Mouse (Mus musculus) liver, adult 2 months (tissue): ENCODE measurements around the gene Kansl2. TPM values are rescaled to one million over a fixed set of nuclear protein-coding genes. Genes with fewer than 3 reads are reported as not detected.
A peak's percentile ranks its signal among the peaks of the same experiment; 100 is the strongest.

Experiments used
- DNase-seq: peaks from one replicate; pipeline ENCODE4 v3.0.0-alpha.2; 2011; ENCODE audit warnings: low read depth, low spot score; ENCODE audit errors: extremely low read depth
- H3K27ac ChIP-seq: fragments of 200-500 bp; replicated peaks from 2 replicates; pipeline ENCODE4 v1.5.1; 2012; ENCODE audit warnings: low read depth, mild to moderate bottlenecking, control low read depth, inconsistent platforms, low read length; ENCODE audit not compliant: insufficient read depth
- H3K27me3 ChIP-seq: fragments of 200-500 bp; 2 replicates; pipeline ENCODE4 v1.6.1; 2012; ENCODE audit warnings: mild to moderate bottlenecking, moderate library complexity, low read length, inconsistent platforms; ENCODE audit not compliant: control insufficient read depth, insufficient read depth
- H3K36me3 ChIP-seq: fragments of 200-500 bp; 2 replicates; pipeline ENCODE4 v1.6.1; 2012; ENCODE audit warnings: low read length, inconsistent platforms; ENCODE audit not compliant: control insufficient read depth, insufficient read depth
- H3K4me1 ChIP-seq: fragments of 200-500 bp; 2 replicates; pipeline ENCODE4 v1.6.1; 2011; ENCODE audit warnings: low read length; ENCODE audit not compliant: control insufficient read depth, insufficient read depth
- H3K4me3 ChIP-seq: fragments of 200-500 bp; 2 replicates; pipeline ENCODE4 v1.5.1; 2011; ENCODE audit warnings: low read depth, mild to moderate bottlenecking, control low read depth, low read length, moderate library complexity; ENCODE audit not compliant: insufficient read depth
- H3K79me2 ChIP-seq: fragments of 200-500 bp; 2 replicates; pipeline ENCODE4 v1.6.1; 2012; ENCODE audit warnings: inconsistent platforms, mild to moderate bottlenecking, low read length, moderate library complexity; ENCODE audit not compliant: control insufficient read depth, insufficient read depth
- H3K9ac ChIP-seq: fragments of 200-500 bp; 2 replicates; pipeline ENCODE4 v1.6.1; 2012; ENCODE audit warnings: low read depth, mild to moderate bottlenecking, control low read depth, inconsistent platforms, low read length
- CTCF ChIP-seq: fragments of 200-500 bp; IDR thresholded peaks from 2 replicates; pipeline ENCODE4 v1.5.1; 2011; ENCODE audit warnings: low read depth, low read length, control low read depth
- POLR2A ChIP-seq: fragments of 200-500 bp; IDR thresholded peaks from 2 replicates; pipeline ENCODE4 v1.6.1; 2011; ENCODE audit warnings: low read length, control low read depth; ENCODE audit not compliant: insufficient read depth; ENCODE audit errors: extremely low read depth
- WGBS: fragments of 180-500 bp; shearing (Covaris S2); methylation state at CpG from one replicate; pipeline ENCODE4 v1.1.7; 2018; 5-methylcytosine and 5-hydroxymethylcytosine counted together
- polyA plus RNA-seq: library from polyadenylated mRNA; depleted of rRNA; stranded (reverse); fragments of >200 nt; gene quantifications from 2 replicates; pipeline ENCODE4 v1.2.3, GENCODE M21; 2012
- total RNA-seq: library from RNA; depleted of rRNA; stranded (reverse); fragments of >200 nt; gene quantifications from 2 replicates; pipeline ENCODE4 v1.2.3, GENCODE M21; 2014

Gene Kansl2
- total and polyA plus RNA-seq, 2 experiments: 17.9 to 21.9 TPM

DNA sequence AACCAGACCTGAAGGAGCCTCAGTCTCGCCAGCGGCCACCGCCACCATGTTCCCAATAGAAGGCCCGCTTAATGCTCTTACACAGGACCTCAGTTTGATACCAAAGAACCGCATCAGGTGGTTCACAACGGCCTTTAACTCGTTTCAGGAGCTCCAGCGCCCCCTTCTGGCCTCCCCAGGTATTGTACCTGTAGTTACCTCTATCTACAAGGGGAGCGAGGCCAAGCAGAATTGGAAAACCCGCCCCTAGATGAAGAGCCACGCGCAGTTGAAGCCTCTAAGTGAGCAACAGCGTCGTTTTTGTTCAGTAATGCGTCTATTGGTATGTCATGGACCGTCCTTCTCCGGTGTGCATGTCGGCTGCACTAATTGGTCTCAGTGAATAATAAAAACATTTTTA is 29.6 kb downstream of the Kansl2 start:
- Histone ChIP-seq H3K36me3 (no peaks in the 10 kb centered on the region), H3K4me3 (no peak overlapping the region), H3K9ac (no peak overlapping the region), H3K27ac (no peak overlapping the region), H3K27me3 (peaks cover 4% of the 10 kb centered on the region; the same call in 1 of the 2 replicates), H3K79me2 (no peaks in the 10 kb centered on the region), H3K4me1 (no peaks in the 10 kb centered on the region)
- TF ChIP-seq POLR2A (no peak), CTCF (peak; percentile 73)
- WGBS: 18% methylated on average over 18 of the region's 18 CpGs
- DNase-seq: peak; percentile 32

GRCm38 (mm10) chr15:98503317-98503716 is 30.7 kb downstream of the Kansl2 start:
- H3K36me3 ChIP-seq: no peaks in the 10 kb centered on the region
- H3K27me3 ChIP-seq: peaks cover 4% of the 10 kb centered on the region; the same call in 1 of the 2 replicates
- no peaks in the 10 kb centered on the region for H3K79me2 ChIP-seq
- H3K4me1 ChIP-seq: no peaks in the 10 kb centered on the region
- H3K27ac ChIP-seq: no peak overlapping the region
- H3K4me3 ChIP-seq: no peak overlapping the region
- TF ChIP-seq CTCF (no peak), POLR2A (no peak)
- no peak overlapping the region for H3K9ac ChIP-seq
- 83% methylated on average over 3 of the region's 3 CpGs for WGBS
- no peak for DNase-seq

GRCm38 (mm10) chr15:98497631-98498030 is 36.4 kb downstream of the Kansl2 start:
- H3K27me3 ChIP-seq: no peaks in the 10 kb centered on the region
- H3K9ac ChIP-seq: no peak overlapping the region
- no peak overlapping the region for H3K4me3 ChIP-seq
- H3K79me2 ChIP-seq: no peaks in the 10 kb centered on the region
- H3K4me1 ChIP-seq: no peaks in the 10 kb centered on the region
- H3K27ac ChIP-seq: no peak overlapping the region
- H3K36me3 ChIP-seq: no peaks in the 10 kb centered on the region
- DNase-seq: no peak
- TF ChIP-seq CTCF (no peak), POLR2A (no peak)
- 85% methylated on average over 17 of the region's 17 CpGs for WGBS

- no peak within 1 kb of the TSS for H3K9ac ChIP-seq
- H3K27me3 ChIP-seq: no peaks in the 10 kb centered on the region
- no peaks in the 10 kb centered on the region for H3K79me2 ChIP-seq
- no peak within 1 kb of the TSS for H3K27ac ChIP-seq
- no peaks in the 10 kb centered on the region for H3K36me3 ChIP-seq
- DNase-seq: no peak
- H3K4me1 ChIP-seq: no peaks in the 10 kb centered on the region
- TF ChIP-seq CTCF (no peak), POLR2A (no peak)
- no peak within 1 kb of the TSS for H3K4me3 ChIP-seq
- WGBS: 52% methylated on average over 4 of the region's 4 CpGs
Observed at GRCm38 (mm10) chr15:98492102-98492501, 42.0 kb downstream of the Kansl2 start, which contains the start of gene Olfr279. Gene Olfr279, plus strand, starts transcription at chr15:98492402.

- no peaks in the 10 kb centered on the region for H3K27me3 ChIP-seq
- DNase-seq: no peak
- 30% methylated on average over 2 of the region's 2 CpGs for WGBS
Observed at GRCm38 (mm10) chr15:98491332-98491731, 42.7 kb downstream of the Kansl2 start.

DNA sequence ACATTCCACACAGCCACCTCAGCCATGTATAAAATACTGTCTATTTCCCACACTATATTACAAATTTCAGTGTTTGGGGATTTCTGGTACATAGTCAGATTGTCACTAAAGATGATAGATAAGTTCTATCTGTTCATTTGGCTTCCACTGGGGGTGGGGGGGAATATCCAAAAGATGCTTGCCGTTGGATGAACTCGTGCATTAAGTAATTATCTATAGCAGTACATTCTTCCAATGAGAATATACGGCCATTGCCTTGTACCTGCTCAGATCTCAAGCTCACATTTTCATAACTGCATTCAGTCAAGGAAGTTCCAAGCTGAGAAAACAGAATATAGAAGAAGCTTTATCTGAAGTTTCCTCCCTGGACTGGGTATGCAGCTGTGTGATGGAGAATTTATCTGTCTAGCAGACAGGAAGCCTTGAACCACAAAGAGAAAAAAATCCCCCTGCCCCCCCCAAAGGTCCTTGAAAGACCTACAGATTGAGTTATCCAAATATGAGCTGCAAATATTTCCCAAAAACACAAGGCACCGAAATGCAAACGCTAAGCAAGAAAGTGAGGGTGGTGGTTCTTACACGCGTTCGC is 47.5 kb downstream of the Kansl2 start:
- no peak for DNase-seq

More at GRCm38 (mm10) chr15:98491332-98491731, 42.7 kb downstream of the Kansl2 start:
- Histone ChIP-seq H3K4me1 (no peaks in the 10 kb centered on the region), H3K36me3 (no peaks in the 10 kb centered on the region), H3K9ac (no peak overlapping the region), H3K27ac (no peak overlapping the region), H3K4me3 (no peak overlapping the region), H3K79me2 (no peaks in the 10 kb centered on the region)
- no peak for TF ChIP-seq POLR2A
- TF ChIP-seq CTCF: no peak

More for the DNA sequence above, 47.5 kb downstream of the Kansl2 start:
- Histone ChIP-seq H3K27me3 (no peaks in the 10 kb centered on the region; the same call in 1 of the 2 replicates), H3K9ac (no peak overlapping the region), H3K36me3 (no peaks in the 10 kb centered on the region), H3K27ac (no peak overlapping the region), H3K79me2 (no peaks in the 10 kb centered on the region), H3K4me3 (no peak overlapping the region), H3K4me1 (no peaks in the 10 kb centered on the region)
- WGBS: 90% methylated on average over 8 of the region's 8 CpGs
- no peak for TF ChIP-seq POLR2A
- TF ChIP-seq CTCF: no peak
